Mouse (Mus musculus): ENCODE data around the gene Rasgrp4. TPM values are rescaled to one million over a fixed set of nuclear protein-coding genes. Genes with fewer than 3 reads are reported as not detected.
"Not testable (repeated sequence)": the region's sequence is repeated elsewhere in the genome, so short reads cannot be mapped to it uniquely, and the experiment has no call there.

The Rasgrp4 gene
- total RNA-seq, 4 experiments from 2014 or later = 0.24 to 0.67 (median 0.37) TPM

GRCm38 (mm10) chr7:29178106-29178505 lies 43.5 kb downstream of the Rasgrp4 start:
- no peak for DNase-seq (ENCODE audit: low spot score in 2 of 2)

GRCm38 (mm10) chr7:29179323-29179722 lies 44.7 kb downstream of the Rasgrp4 start:
- peak; percentile 30 to 42 for DNase-seq (ENCODE audit: low spot score in 2 of 2)

- DNase-seq (ENCODE audit: low spot score in 2 of 2) = peak; percentile 94 to 96
These were observed 45.6 kb downstream of the Rasgrp4 start, which contains the start of gene Psmd8 for GRCm38 (mm10) chr7:29180077-29180853. Gene Psmd8 (minus strand): TSS chr7:29180701.

GRCm38 (mm10) chr7:29180854-29181236 lies 46.2 kb downstream of the Rasgrp4 start:
- DNase-seq (ENCODE audit: low spot score in 2 of 2) = no peak

- DNase-seq (ENCODE audit: low spot score in 2 of 2) = not testable (repeated sequence)
These were observed 46.7 kb downstream of the Rasgrp4 start for GRCm38 (mm10) chr7:29181323-29181722.

- not testable (repeated sequence) for DNase-seq (ENCODE audit: low spot score in 2 of 2)
These were observed 59.6 kb downstream of the Rasgrp4 start for GRCm38 (mm10) chr7:29194230-29194629.

- DNase-seq (ENCODE audit: low spot score in 2 of 2) = no peak
These were observed 67.9 kb downstream of the Rasgrp4 start for GRCm38 (mm10) chr7:29202577-29202976.

Other genes starting within 250 kb of the Rasgrp4 start
- 10 to 100 TPM; 21.3 to 36.9 (median 28.2) TPM for gene Actn4, start 172.5 kb upstream of the Rasgrp4 start, total RNA-seq (2022)
- gene Eif3k, start 153.0 kb upstream of the Rasgrp4 start, total RNA-seq (2022) = 100 to 1,000 TPM; 130 to 143 (median 134) TPM
- gene Map4k1, start 152.8 kb upstream of the Rasgrp4 start, total RNA-seq (2022) = under 1 TPM; 0.22 to 0.82 (median 0.41) TPM
- 1,000 to 10,000 TPM; 1,847 to 2,398 (median 2,093) TPM for gene Ryr1, start 9.7 kb upstream of the Rasgrp4 start, total RNA-seq (2022)
- gene Fam98c, start 21.4 kb downstream of the Rasgrp4 start, total RNA-seq (2022) = 10 to 100 TPM in 3 of 4 experiments, 1 to 10 TPM in 1; 9.9 to 11.0 (median 10.5) TPM
- gene Ggn, start 35.4 kb downstream of the Rasgrp4 start, total RNA-seq (2022) = under 1 TPM in 3 of 4 experiments, not detected in 1; 0.21 to 0.25 (median 0.24) TPM
- 1 to 10 TPM; 1.6 to 3.6 (median 2.6) TPM for gene Spred3, start 35.6 kb downstream of the Rasgrp4 start, total RNA-seq (2022)
- gene Psmd8, start 45.9 kb downstream of the Rasgrp4 start, total RNA-seq (2022) = 100 to 1,000 TPM; 168 to 274 (median 229) TPM
- under 1 TPM in 2 of 4 experiments, not detected in 2; 0.13 to 0.68 TPM for gene Catsperg1, start 79.2 kb downstream of the Rasgrp4 start, total RNA-seq (2022)
- under 1 TPM; 0.39 to 0.63 (median 0.49) TPM for gene Kcnk6, start 97.7 kb downstream of the Rasgrp4 start, total RNA-seq (2022)
- gene Yif1b, start 103.5 kb downstream of the Rasgrp4 start, total RNA-seq (2022) = 10 to 100 TPM; 36.9 to 39.3 (median 38.4) TPM
- under 1 TPM in 3 of 4 experiments, not detected in 1; 0.44 to 0.85 (median 0.79) TPM for gene 2200002D01Rik, start 113.6 kb downstream of the Rasgrp4 start, total RNA-seq (2022)
- gene Spint2, start 147.1 kb downstream of the Rasgrp4 start, total RNA-seq (2022) = 10 to 100 TPM; 11.2 to 15.9 (median 12.5) TPM
- gene Ppp1r14a, start 154.5 kb downstream of the Rasgrp4 start, total RNA-seq (2022) = 1 to 10 TPM; 2.7 to 3.4 (median 3.0) TPM
- 1 to 10 TPM in 3 of 4 experiments, under 1 TPM in 1; 0.92 to 4.5 (median 2.0) TPM for gene Dpf1, start 169.1 kb downstream of the Rasgrp4 start, total RNA-seq (2022)

Measured in gastrocnemius, adult 8-10 months (tissue).